Mouse (Mus musculus) adrenal gland (tissue): ENCODE data around the gene Fa2h.

Experiments
- intact Hi-C: fragments of 180-260 bp; cut with DNase I; formaldehyde crosslinking; loops from one replicate; pipeline ENCODE4 v1.15.1; 2025
- long read RNA-seq, 2 experiments: library from polyadenylated mRNA; unstranded; transcript quantifications; one replicate each; pipeline ENCODE4 v2.0.0; 2020; ENCODE audit warnings: borderline replicate concordance in 1 of 2; ENCODE audit not compliant: insufficient replicate concordance in 1 of 2

Gene Fa2h
- long read RNA-seq, experiment 1 = 0 reads
- long read RNA-seq, experiment 2 = 0 reads

DNA sequence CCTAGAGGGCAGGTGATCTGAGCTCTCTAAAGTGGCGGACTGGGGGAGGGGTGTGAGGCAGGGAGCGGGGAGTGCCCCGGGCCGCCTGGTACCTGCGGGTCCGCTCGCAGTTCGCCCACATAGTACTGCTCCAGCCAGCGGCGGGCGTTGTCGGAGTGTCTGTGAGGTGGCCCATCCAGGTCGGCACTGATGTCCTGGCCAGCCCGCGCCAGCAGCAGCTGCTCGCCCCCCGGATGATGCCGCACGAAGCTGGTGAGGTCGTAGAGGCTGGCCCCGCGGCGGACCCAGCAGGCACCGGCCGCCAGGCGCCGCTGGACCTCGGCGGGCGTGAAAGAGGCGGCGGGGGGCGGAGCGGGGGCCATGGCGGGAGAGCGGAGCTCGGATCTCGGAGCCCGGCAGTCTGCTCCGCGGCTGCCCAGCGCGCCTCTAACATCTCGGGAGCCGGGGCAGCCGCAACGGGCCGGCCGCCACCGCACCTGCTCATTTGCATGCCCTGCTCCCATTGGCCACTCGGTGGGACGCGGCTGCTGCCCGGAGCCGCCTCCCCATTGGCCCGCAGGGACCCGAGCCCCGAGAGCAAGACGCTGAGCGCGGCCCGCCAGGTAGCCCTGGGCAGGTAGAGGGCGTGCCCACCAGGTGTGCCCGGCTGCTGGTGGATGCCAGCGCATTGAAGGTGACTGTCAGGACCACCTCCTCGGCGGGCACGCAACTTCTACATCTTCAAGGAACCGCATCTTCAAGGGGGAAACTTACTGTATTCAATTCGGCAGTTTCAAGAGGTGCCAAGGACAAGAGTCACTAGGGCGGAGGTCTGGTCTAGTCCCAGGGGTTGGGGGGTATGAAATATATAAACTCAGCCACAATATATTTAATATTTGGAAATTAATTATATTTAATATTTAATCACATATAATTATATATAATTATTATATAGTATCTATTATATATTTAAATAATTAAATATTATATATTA is at the start of gene Fa2h:
TSS of gene Fa2h (minus strand) at position 434 of the 973 bp plus-strand sequence.
- intact Hi-C loops = no loop called here

DNA sequence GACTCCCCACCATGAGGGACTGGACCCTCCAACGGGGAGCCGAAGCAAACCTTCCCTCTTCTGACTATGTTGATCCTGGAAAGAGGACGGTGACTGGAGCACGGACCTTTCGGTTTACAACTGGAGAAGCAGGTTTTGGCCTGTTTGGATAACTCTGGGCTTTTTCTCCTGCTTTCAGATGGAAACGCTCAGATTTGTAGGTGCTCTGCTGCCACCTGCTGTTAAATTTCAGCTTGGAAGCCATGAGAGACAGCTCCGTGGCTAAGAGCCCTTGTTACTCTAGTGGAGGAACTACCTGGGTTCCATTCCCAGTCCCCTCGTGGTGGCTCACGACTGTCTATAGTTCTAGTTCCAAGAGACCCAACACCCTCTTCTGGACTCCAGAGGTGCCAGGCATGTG is 45.6 kb upstream of the Fa2h start:
- intact Hi-C loops = loop anchor here (2.0 kb wide), 1 partner anchor 96 kb away; no protein-coding TSS in a partner anchor

DNA sequence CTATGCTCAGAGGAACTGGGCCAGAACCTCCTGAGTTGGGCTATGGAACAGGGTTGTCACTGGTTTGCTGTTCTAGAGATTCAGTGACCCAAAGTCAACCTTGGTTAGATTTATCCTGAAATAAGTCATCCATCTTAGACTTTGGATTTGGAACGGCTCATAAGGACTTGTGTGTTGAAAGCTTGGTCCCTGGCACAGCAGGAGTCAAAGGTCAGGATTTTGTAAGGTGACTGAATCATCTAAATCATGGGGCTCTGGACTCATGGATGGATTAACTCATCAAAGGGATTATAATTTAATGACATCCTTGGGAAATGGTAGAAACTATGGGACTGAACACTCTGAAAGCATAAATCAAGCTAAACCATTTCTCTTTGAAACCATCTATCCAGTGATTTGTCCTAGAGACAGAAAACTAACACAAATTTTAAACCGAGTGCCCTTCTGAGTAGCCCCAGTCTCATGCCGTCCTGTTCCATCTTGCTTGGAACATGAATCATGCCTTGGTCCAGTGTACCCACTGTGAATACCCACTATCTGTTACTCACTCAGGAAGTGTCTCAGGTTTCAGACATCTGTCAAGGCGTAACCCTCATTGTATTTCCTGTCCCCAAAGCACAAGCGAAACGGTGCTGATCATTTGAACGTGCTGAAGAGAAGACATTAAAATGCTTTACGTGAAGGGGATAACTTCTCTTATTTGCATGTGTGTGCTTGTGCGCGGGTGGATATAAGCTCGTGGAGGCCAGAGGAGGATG is 41.6 kb upstream of the Fa2h start:
- intact Hi-C loops = no loop called here

DNA sequence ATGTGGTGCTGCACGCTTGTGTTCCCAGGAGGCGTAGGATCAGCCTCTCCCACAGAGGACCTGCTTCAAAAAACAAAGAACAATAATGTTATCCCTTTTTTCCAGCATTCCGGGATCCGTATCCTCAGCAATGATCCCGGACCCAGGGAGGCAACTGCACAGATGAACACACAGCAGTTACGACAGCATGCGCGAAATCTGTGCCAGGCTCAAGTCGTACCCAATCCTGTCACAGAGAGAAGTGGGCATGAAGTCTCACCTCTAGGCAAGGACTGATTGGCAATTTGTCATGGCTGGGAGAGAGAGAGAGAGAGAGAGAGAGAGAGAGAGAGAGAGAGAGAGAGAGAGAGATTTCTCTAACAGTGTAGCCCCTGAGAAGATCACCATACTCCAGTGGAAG is 31.0 kb upstream of the Fa2h start:
- intact Hi-C loops = no loop called here

DNA sequence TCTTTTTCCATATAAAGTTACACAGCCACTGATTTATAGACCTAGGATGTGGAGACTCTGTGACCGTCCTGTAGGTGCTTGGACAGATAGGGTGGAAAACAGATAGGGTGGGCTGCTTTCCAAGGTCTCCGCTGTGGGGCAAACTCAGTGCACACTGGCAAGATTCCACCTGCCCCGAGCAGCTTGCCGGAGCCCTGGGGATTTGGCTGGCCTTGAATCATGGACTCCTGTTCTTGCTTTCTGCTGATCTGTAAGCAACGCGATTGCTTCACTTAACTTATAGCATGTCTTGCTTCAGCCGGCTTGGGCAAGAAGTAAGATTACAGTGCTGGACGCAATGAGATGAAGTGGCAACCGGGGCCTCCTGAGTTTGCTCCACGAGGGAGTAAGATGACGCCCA is 30.6 kb upstream of the Fa2h start:
- intact Hi-C loops = no loop called here

DNA sequence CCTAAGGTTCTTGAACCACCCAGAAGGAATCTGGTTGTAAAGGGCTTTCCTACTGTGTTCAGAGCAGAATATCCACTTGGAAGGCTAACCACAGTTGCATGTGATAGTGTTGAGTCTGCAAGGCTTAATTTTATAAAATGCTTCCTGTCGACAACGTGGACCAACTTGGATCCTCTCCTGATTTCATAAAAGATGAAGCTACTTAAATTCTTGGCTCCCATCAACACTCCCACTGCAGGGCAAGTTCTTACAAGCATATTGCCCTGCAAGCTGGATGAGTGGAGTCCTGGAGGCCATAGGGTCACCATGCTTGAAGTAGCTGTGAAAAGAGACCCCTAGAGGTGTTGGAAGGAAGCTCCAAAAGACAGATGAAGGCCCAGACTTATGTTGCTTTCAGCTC is 29.0 kb upstream of the Fa2h start:
- intact Hi-C loops = no loop called here

DNA sequence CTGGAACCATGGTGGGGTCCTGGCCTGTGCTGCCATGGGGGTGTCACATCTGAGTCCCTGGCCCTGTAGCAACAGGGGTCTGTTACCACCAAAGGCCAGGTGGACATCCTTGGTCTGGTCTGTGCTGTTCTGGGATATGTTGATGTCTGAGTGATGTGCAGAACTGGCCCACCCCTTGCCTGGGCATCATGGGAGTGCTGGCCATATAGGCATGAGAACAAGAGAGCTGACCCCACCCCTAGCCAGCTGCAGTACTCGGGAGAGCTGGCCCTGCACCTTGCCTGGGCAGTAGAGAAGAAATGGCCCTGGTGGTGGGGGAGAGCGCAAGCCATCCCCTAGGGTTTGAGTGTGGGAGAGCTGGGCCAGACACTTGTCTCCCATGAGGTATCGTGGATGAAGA is 25.5 kb upstream of the Fa2h start:
- intact Hi-C loops = no loop called here

DNA sequence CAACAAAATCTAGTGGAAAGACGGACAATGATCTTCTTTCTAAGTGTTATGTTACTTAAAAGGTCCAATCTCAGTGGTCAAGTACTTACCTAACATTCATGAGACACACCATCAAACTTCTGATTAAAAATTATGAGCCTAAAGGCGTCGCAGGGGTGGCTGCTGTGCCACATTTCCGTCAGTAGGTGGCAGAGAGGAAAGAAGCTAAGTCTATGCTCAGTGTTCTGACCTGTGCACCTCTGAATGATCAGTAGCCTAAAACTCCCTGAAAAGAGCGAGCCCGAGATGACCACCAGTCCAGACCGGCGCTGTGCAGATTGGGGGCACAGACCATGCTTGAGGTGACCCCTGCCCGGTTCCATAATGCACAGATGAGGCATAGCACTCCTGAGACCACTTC is 25.0 kb upstream of the Fa2h start:
- intact Hi-C loops = no loop called here

DNA sequence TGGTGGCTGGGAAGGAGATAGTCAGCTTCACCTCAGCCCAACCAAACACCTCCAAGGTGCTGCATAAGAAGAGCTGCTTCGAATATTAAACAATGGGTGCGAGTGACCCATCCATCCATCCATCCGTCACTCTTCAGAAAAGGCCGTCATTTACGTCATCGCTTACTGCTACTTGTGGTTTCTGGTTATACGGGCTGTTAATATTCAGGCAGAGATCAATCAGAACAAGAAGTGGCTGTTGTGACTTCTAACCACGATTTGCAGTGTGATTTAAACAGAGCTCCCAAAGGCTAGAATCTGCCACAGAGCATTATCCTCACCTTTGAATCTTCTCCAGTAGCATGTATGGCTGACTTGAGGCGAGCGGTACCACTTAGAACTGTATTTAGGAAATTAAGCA is 23.6 kb upstream of the Fa2h start:
- intact Hi-C loops = no loop called here

DNA sequence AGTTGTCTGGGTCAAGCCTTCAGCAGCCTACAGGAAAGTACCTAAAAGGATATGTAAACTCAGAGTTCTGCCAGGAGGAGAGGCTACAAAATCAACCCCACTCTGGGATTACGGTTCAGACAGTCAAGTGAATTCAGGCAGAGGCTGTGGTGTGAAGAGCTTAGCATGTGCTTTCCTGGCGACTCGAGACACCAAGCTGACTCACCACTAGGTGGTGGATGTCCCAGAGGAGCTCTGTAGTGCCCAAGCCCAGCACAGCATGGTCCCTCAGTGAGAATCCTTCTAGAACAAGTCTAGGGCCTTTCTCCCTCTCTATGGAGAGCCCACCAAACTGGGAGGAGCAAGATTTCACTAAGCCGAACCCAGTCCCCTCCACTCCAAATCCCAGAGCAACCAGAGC is 9.8 kb upstream of the Fa2h start:
- intact Hi-C loops = no loop called here

DNA sequence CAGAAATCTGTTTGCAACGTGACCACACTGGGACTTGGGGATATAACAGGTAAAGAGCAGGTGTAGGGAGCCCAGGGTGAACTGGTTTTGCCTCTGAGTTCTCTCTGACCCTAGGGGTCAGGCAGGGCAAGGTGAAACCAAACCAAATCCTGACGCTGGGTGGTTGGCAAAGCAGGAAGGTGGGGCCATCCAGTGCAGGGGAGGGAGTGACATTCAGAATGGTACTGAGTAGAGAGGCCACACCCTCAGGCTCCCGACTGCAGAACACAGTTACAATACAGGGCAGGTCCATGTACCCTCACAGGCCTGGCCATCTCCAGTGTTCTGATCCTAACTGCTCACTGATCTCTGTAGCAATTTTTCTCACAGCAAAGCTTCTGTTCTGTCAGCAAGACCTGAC is 2.4 kb downstream of the Fa2h start:
- intact Hi-C loops = no loop called here

DNA sequence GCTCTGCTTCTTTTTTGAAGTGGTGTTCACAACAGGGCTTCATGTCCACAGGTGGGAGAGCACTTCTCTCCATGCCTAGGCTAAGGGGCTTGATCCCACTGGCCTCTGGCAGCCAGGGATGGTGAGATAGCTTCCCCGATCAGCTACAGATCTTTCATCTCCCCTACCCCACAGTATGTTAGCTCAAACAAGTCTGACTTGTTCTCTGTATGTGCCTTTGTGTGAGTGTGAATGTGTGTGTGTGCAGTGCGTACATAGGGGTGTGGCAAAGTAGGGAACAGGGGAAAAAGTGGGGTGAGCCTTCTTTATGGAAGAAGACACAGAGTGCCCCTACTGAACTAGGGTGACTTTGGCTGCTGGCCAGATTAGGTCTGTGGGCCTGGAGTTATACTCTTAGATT is 2.8 kb downstream of the Fa2h start:
- intact Hi-C loops = no loop called here

DNA sequence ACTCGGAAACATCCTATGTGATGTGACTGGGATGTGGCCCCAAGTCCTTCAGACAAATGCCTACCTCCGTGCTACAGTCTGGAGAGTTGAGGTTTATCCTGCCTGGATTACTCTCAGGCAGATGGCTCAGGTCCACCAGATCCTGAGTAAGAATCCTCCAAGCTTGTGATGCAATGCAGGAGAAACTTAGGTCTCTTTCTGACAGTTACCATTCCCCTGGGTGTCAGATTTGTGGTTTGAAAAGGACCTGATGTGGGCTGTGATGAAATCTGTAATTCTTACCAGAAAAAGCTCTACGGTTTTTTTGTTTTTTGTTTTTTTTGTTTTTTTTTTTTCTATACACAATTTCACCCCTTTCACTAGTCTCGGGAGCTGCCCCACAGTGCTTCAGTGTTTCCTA is 4.0 kb downstream of the Fa2h start:
- intact Hi-C loops = no loop called here

DNA sequence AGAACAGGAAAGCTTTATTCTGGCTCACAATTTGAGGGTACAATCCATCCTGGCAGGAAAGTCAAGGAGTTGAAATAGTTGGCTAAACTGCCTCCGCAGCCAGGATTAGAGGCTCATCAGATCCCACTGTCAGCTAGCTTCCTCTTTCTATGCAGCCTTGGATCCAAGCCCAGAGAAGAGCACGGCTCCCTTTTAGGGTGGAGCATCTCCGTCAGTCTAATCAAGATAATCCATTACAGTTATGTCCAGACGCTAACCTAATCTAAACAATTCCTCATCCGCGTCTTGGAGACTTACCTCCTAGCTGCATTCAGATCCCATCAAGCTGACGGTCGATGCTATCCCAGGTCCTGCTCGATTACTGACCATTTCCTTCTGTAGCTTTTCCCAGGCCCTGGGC is 7.7 kb downstream of the Fa2h start:
- intact Hi-C loops = no loop called here

DNA sequence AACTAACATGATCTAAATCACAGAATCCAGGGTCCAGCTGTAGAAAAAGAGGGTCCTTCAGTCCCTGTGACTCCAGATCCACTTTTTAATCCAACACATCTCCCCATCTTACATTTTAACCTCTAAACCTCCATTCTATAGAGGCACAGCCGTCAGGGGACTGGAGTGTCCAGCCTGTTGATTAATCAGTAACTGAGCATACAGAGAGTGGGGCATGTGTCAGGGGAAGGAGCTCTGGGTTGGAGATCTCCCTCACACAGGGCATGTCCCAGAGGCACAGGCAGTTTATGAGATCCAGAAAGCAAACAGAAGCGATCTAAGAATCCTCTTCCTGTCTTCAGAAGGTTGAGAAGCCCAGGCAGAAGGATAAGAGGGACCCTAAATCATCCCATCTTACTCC is 9.0 kb downstream of the Fa2h start:
- intact Hi-C loops = no loop called here

DNA sequence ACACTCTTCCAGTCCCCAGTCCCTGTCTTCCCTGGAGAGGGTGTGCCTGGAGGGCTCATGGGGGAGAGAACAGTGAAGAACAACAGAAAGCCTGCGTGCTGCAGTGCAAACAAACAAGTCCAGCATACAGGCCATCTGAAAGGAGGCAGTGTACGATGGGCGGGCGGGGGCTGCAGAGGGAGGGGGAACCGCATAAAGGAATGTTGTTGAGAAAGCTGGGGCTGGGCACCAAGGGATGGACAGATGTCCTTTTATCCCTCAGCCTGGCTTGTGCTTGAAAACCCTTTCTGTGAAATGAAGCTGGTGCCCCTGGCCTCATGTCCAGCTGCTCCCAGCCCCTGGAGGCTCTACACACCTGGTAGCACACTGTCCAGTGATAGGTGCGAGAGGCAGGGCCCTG is 18.4 kb downstream of the Fa2h start:
- intact Hi-C loops = no loop called here

DNA sequence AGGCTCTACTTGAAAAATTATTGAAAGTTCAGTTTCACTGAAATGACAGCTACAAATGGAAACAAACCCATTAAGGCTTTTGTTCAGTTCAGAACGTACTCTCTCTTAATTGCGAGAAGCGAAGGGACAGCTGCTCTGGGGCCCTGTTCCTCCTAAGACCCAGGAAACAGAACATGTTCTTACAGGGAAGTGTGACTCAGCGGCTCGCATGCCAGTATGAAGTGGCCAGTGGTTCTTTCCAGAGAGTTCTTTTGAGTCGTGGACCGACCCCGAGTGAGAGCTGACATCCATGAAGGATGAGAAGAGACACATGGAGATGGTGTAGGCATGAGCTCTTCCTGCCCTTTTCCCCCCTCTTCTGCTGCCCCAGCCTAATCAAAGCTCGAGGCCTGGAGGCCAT is 23.9 kb downstream of the Fa2h start:
- intact Hi-C loops = no loop called here

DNA sequence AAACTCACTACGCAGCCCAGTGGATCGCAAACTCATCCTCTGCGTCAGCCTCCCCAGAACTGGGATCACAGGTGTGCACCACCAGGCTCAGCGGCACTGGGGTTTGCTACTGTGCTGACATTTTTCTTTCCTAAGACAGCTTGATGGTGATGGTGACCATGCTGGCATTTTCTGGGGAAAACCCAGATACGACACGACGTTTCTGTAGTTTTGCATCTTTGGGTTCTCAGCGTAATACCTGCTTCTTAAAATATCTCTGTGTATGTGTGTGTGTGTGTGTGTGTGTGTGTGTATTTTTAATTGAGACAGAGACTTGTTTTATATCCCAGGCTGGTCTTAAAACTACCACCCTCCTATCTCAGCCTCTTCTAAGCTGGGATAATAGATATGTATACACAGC is 26.3 kb downstream of the Fa2h start:
- intact Hi-C loops = no loop called here

DNA sequence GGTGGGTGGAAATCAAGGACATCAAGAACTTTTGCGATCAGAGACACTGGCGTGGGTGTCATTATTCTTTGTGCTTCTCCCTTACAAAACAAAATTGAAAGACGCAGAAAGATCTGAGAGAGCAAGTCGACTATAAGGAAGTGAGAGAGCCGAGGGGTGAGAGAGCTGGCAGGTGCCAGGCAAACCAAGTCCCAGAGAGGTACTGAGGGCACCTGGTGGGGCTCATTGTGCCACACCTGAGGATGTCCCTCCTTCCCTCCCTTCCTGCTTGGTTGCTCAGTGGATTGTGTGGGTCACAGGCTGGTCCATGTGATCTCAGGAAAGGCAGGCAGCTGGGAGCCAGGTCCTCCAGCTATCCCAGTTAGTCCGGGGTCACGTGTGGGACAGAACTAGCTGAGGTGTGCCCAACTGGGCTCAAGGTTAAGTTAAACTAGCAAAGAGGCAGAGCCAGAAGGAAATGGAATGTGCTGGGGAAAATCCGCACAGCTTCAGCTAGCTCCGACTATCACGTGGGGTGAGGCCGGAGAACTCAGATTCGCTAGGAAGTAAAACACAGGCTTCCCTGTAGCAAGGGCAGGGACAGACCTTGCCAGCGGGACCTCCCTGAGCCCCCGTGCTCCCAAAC is 26.9 kb downstream of the Fa2h start:
- intact Hi-C loops = no loop called here

DNA sequence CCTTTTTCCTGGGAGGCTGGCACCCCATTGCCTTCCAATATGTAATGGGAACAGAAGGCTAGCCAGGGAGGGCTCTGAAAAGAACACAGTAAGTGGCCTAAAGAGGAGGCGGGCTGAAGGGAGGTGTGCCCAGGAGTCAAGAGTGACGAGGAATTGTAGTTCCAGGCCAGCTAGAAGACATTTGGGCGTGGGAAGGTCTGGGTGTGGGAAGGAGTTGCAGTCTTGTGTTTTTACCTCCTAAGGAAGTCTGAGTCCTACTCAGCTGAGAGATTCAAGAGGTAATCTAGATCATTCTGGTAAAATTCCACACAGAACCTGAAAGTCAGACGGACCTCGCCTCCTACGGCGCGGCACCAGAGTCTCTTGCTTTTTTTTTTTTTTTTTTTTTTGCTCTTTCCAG is 30.1 kb downstream of the Fa2h start:
- intact Hi-C loops = no loop called here

DNA sequence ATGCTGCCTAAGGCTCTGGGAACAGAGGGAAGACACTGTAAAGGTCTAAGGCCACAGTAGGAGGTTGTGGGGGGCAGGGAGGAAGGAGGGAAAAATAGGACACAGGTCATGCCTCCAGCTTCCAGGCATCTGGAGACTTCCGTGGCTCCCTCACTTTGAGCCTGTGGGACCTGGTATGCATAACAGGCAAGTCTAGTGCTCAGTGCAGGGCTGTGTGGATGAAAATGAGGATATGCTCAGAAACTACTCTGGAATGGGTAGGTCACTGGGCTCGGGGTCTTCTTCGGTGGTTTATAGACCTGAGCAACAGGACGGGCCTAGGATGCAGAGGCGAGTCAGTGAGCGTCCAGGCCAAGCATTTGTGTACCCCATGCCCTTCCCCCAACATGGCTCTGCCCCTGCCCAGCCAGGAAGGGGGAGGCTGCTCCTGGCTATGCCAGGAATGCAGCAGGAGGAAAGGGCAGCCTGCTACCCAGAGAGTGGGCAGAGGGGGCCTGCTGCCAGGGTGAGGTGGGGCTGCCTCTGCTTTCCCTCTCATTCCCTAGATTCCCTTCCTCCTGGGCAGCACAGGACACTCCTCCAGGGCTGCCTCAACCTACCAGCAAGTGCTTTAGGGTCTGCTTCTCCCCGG is 32.9 kb downstream of the Fa2h start:
- intact Hi-C loops = no loop called here

DNA sequence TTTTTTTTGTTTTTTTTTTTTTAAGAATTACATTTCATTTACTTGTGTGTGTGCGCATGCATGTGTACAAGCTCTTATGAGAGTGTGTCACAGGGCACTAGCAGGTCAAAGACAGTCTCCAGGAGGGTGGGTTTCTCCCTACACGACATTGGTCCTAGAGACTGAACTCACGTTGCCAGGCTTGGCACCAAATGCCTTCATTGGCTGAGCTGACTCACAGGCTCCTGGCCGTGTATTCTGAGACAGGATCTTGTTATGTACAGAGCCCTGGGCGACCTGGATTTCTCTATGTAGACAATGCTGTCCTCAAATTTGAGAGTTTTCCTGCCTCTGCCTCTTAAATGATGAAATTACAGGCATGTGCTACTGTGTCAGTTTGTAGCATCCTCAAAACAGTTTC is 33.7 kb downstream of the Fa2h start:
- intact Hi-C loops = no loop called here
